Mouse (Mus musculus) G1E (cell line): ENCODE measurements around the gene Lnx2.

Experiments
- CTCF ChIP-seq: IDR thresholded peaks from 2 replicates; pipeline ENCODE4 v1.5.1; 2012; ENCODE audit warnings: low read depth, low read length, inconsistent platforms, mixed read lengths
- GATA1 ChIP-seq: IDR thresholded peaks from 2 replicates; pipeline ENCODE4 v1.6.1; 2012; ENCODE audit warnings: borderline replicate concordance, low read length, inconsistent platforms, mixed read lengths
- POLR2AphosphoS5 ChIP-seq: IDR thresholded peaks from 2 replicates; pipeline ENCODE4 v1.6.1; 2012; ENCODE audit warnings: low read depth, low read length, inconsistent platforms; ENCODE audit not compliant: insufficient replicate concordance
- TAL1 ChIP-seq: conservative IDR thresholded peaks from 2 replicates; pipeline ENCODE4 v1.6.1; 2012; ENCODE audit warnings: low read depth, low read length, inconsistent platforms, mixed read lengths

GRCm38 (mm10) chr5:147102295-147102694 lies 25.9 kb upstream of the Lnx2 start:
- no peak for TF ChIP-seq GATA1
- no peak for TF ChIP-seq CTCF
- no peak for TF ChIP-seq TAL1
- no peak for TF ChIP-seq POLR2AphosphoS5
